Mouse (Mus musculus): ENCODE measurements around the gene Ccnd3. TPM values are rescaled to one million over a fixed set of nuclear protein-coding genes. Genes with fewer than 3 reads are reported as not detected.
"Not testable (repeated sequence)": the region's sequence is repeated elsewhere in the genome, so short reads cannot be mapped to it uniquely, and the experiment has no call there.

The Ccnd3 gene
- polyA plus RNA-seq, 1 experiment from 2014 or later, result 428 TPM

- Histone ChIP-seq H3K27ac (ENCODE audit: low read length) (peak overlapping the region; percentile 91), H3K36me3 (ENCODE audit: control insufficient read depth, insufficient read depth, low read length) (peaks cover 16% of the 10 kb centered on the region), H3K27me3 (ENCODE audit: control insufficient read depth, insufficient read depth, low read length) (no peaks in the 10 kb centered on the region), H3K9me3 (ENCODE audit: control insufficient read depth, low read depth, low read length) (no peaks in the 10 kb centered on the region), H3K4me1 (ENCODE audit: control insufficient read depth, insufficient read depth, low read length) (peaks cover 18% of the 10 kb centered on the region), H3K9ac (replicated peaks; ENCODE audit: low read depth, low read length) (no peak overlapping the region), H3K4me3 (ENCODE audit: low read depth, low read length) (no peak overlapping the region), H3K4me2 (replicated peaks; ENCODE audit: low read depth, low read length) (no peak overlapping the region)
- WGBS, result 6% methylated on average over 3 of the region's 3 CpGs
- no peak for ATAC-seq (ENCODE audit: insufficient number of reproducible peaks, insufficient read depth, low FRiP score, low read depth)
Observed at GRCm38 (mm10) chr17:47484993-47485392, 19.9 kb upstream of the Ccnd3 start.

DNA sequence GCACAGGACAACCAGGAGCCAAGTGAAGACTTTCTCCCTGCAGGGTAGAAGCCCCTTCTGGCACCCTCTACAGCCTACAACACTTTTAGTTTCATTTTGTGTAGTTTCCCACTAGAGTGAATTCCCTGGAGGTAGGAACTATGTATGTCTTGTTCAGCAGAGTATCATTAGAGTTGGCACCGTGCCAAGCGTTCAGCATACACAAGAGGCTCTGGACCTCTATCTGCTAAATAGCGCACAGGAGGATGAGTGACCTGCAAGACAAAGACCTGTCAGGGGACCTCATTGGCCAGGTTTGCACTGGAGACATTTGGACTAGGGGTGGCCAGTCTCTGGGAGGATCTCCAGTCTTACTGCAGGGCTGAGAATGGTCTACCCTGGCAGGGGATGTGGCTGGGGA is 19.1 kb upstream of the Ccnd3 start:
- H3K36me3 ChIP-seq (ENCODE audit: control insufficient read depth, insufficient read depth, low read length), result peaks cover 24% of the 10 kb centered on the region
- no peak overlapping the region for H3K9ac ChIP-seq (replicated peaks; ENCODE audit: low read depth, low read length)
- H3K27me3 ChIP-seq (ENCODE audit: control insufficient read depth, insufficient read depth, low read length), result no peaks in the 10 kb centered on the region
- 73% methylated on average over 3 of the region's 3 CpGs for WGBS
- H3K4me2 ChIP-seq (replicated peaks; ENCODE audit: low read depth, low read length), result no peak overlapping the region
- no peaks in the 10 kb centered on the region for H3K9me3 ChIP-seq (ENCODE audit: control insufficient read depth, low read depth, low read length)
- no peak overlapping the region for H3K4me3 ChIP-seq (ENCODE audit: low read depth, low read length)
- H3K27ac ChIP-seq (ENCODE audit: low read length), result peak overlapping the region; percentile 91; the same call in 1 of the 2 replicates
- H3K4me1 ChIP-seq (ENCODE audit: control insufficient read depth, insufficient read depth, low read length), result peaks cover 18% of the 10 kb centered on the region
- ATAC-seq (ENCODE audit: insufficient number of reproducible peaks, insufficient read depth, low FRiP score, low read depth), result no peak

DNA sequence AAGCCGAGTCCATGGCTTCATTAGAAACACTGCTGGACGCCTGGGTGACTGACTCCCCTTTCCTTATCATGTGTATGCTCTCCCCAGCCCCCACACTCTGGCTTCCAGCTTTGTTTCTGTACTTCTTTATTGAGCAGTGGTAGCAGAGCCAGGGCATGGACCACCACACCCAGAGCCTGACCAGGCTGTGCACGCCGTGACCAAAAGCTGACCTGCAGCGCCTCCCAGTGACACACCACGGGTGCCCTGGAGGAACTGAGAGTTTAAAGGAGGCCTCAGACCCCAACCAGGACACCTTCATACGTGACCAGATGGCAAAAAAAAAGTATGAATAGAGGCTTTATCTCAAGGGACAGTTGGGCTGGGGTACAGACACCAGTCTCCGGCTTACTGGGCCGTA is 14.1 kb upstream of the Ccnd3 start:
- no peak overlapping the region for H3K27ac ChIP-seq (ENCODE audit: low read length)
- H3K4me2 ChIP-seq (replicated peaks; ENCODE audit: low read depth, low read length), result no peak overlapping the region
- no peak overlapping the region for H3K9ac ChIP-seq (replicated peaks; ENCODE audit: low read depth, low read length)
- no peaks in the 10 kb centered on the region for H3K9me3 ChIP-seq (ENCODE audit: control insufficient read depth, low read depth, low read length)
- no peaks in the 10 kb centered on the region for H3K27me3 ChIP-seq (ENCODE audit: control insufficient read depth, insufficient read depth, low read length)
- H3K36me3 ChIP-seq (ENCODE audit: control insufficient read depth, insufficient read depth, low read length), result peaks cover 72% of the 10 kb centered on the region
- no peak for ATAC-seq (ENCODE audit: insufficient number of reproducible peaks, insufficient read depth, low FRiP score, low read depth)
- WGBS, result 77% methylated on average over 9 of the region's 9 CpGs
- peaks cover 5% of the 10 kb centered on the region for H3K4me1 ChIP-seq (ENCODE audit: control insufficient read depth, insufficient read depth, low read length)
- H3K4me3 ChIP-seq (ENCODE audit: low read depth, low read length), result no peak overlapping the region

DNA sequence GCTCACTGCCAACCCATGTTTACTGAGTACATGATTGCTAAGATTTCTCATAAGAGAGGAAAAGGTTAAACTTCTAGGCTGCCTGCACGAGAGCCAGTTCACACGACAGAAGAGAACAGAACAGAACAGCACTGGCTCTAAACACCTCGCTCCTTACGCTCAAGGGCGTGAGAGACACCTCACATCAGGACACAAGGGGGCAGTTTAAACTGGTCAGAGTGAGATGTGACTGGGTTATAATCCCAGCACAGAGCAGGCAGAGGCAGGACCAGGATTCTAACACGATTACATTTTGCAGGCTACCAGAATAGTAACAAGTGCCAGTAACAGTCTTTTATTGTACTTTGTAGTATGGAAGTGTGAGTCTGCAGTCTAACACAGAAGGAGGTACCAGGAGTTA is 12.1 kb upstream of the Ccnd3 start:
- Histone ChIP-seq H3K27me3 (ENCODE audit: control insufficient read depth, insufficient read depth, low read length) (no peaks in the 10 kb centered on the region), H3K4me2 (replicated peaks; ENCODE audit: low read depth, low read length) (no peak overlapping the region), H3K9me3 (ENCODE audit: control insufficient read depth, low read depth, low read length) (no peaks in the 10 kb centered on the region), H3K27ac (ENCODE audit: low read length) (no peak overlapping the region), H3K4me3 (ENCODE audit: low read depth, low read length) (no peak overlapping the region), H3K36me3 (ENCODE audit: control insufficient read depth, insufficient read depth, low read length) (peaks cover 86% of the 10 kb centered on the region), H3K4me1 (ENCODE audit: control insufficient read depth, insufficient read depth, low read length) (no peaks in the 10 kb centered on the region), H3K9ac (replicated peaks; ENCODE audit: low read depth, low read length) (no peak overlapping the region)
- 79% methylated on average over 6 of the region's 6 CpGs for WGBS
- no peak for ATAC-seq (ENCODE audit: insufficient number of reproducible peaks, insufficient read depth, low FRiP score, low read depth)

- 89% methylated on average over 6 of the region's 6 CpGs for WGBS
- peaks cover 89% of the 10 kb centered on the region for H3K36me3 ChIP-seq (ENCODE audit: control insufficient read depth, insufficient read depth, low read length)
- H3K4me2 ChIP-seq (replicated peaks; ENCODE audit: low read depth, low read length), result no peak overlapping the region
- no peaks in the 10 kb centered on the region for H3K4me1 ChIP-seq (ENCODE audit: control insufficient read depth, insufficient read depth, low read length)
- no peak for ATAC-seq (ENCODE audit: insufficient number of reproducible peaks, insufficient read depth, low FRiP score, low read depth)
- H3K9ac ChIP-seq (replicated peaks; ENCODE audit: low read depth, low read length), result no peak overlapping the region
- no peak overlapping the region for H3K27ac ChIP-seq (ENCODE audit: low read length)
- H3K9me3 ChIP-seq (ENCODE audit: control insufficient read depth, low read depth, low read length), result no peaks in the 10 kb centered on the region
- no peaks in the 10 kb centered on the region for H3K27me3 ChIP-seq (ENCODE audit: control insufficient read depth, insufficient read depth, low read length)
- no peak overlapping the region for H3K4me3 ChIP-seq (ENCODE audit: low read depth, low read length)
Observed at GRCm38 (mm10) chr17:47493653-47494052, 11.2 kb upstream of the Ccnd3 start.

DNA sequence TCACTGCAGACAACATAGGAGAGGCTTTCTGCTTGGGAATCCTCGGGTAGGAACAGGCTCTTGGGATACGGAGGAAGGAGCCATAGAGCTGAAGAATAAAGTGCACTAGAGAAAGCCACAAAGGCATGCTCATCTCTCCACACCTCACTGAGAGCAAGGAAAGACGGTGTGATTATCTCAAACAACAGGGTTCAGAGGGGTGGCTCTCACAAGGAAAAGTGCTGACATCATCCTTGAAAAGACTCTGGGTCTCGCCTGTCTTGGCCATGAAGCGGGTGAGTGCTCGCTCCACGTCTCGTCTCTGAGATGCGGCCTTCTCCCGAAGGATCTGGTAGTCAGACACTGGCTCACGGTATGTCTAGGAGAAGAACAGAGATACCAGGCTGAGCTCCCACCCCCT is 10.7 kb upstream of the Ccnd3 start:
- no peak overlapping the region for H3K4me3 ChIP-seq (ENCODE audit: low read depth, low read length)
- H3K4me1 ChIP-seq (ENCODE audit: control insufficient read depth, insufficient read depth, low read length), result no peaks in the 10 kb centered on the region
- no peaks in the 10 kb centered on the region for H3K9me3 ChIP-seq (ENCODE audit: control insufficient read depth, low read depth, low read length)
- peaks cover 88% of the 10 kb centered on the region for H3K36me3 ChIP-seq (ENCODE audit: control insufficient read depth, insufficient read depth, low read length)
- H3K9ac ChIP-seq (replicated peaks; ENCODE audit: low read depth, low read length), result no peak overlapping the region
- no peak for ATAC-seq (ENCODE audit: insufficient number of reproducible peaks, insufficient read depth, low FRiP score, low read depth)
- no peaks in the 10 kb centered on the region for H3K27me3 ChIP-seq (ENCODE audit: control insufficient read depth, insufficient read depth, low read length)
- WGBS, result 87% methylated on average over 11 of the region's 11 CpGs
- no peak overlapping the region for H3K4me2 ChIP-seq (replicated peaks; ENCODE audit: low read depth, low read length)
- H3K27ac ChIP-seq (ENCODE audit: low read length), result no peak overlapping the region

- peak overlapping the region; percentile 77 for H3K4me2 ChIP-seq (replicated peaks; ENCODE audit: low read depth, low read length)
- H3K36me3 ChIP-seq (ENCODE audit: control insufficient read depth, insufficient read depth, low read length), result peaks cover 27% of the 10 kb centered on the region
- H3K4me1 ChIP-seq (ENCODE audit: control insufficient read depth, insufficient read depth, low read length), result peaks cover 22% of the 10 kb centered on the region
- no peaks in the 10 kb centered on the region for H3K9me3 ChIP-seq (ENCODE audit: control insufficient read depth, low read depth, low read length)
- no peak overlapping the region for H3K9ac ChIP-seq (replicated peaks; ENCODE audit: low read depth, low read length)
- 5% methylated on average over 11 of the region's 11 CpGs for WGBS
- peak overlapping the region; percentile 49 for H3K4me3 ChIP-seq (ENCODE audit: low read depth, low read length)
- no peak overlapping the region for H3K27ac ChIP-seq (ENCODE audit: low read length)
- H3K27me3 ChIP-seq (ENCODE audit: control insufficient read depth, insufficient read depth, low read length), result no peaks in the 10 kb centered on the region
- no peak for ATAC-seq (ENCODE audit: insufficient number of reproducible peaks, insufficient read depth, low FRiP score, low read depth)
Observed at GRCm38 (mm10) chr17:47501531-47501930, 3.3 kb upstream of the Ccnd3 start.

GRCm38 (mm10) chr17:47501946-47502706 is 2.7 kb upstream of the Ccnd3 start, which contains the start of gene Taf8:
Gene Taf8 (minus strand): TSS chr17:47502292.
- peak; percentile 91 for ATAC-seq (ENCODE audit: insufficient number of reproducible peaks, insufficient read depth, low FRiP score, low read depth)
- WGBS, result 2% methylated on average over 40 of the region's 40 CpGs
- peak within 1 kb of the TSS; percentile 39 for H3K9ac ChIP-seq (replicated peaks; ENCODE audit: low read depth, low read length)

DNA sequence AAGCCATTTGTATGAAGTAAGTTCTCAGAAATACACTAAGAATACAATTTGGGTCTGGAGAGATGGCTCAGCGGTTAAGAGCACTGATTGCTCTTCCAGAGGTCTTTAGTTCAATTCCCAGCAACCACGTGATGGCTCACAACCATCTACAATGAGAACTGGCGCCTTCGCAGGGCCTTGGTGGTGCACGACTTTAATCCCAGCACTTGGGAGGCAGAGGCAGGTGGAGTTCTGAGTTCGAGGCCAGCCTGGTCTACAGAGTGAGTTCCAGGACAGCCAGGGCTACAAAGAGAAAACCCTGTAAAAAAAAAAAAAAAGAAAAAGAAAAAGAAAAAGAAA is 2.2 kb upstream of the Ccnd3 start:
- WGBS, result 77% methylated on average over 6 of the region's 6 CpGs
- Histone ChIP-seq H3K4me1 (ENCODE audit: control insufficient read depth, insufficient read depth, low read length) (peaks cover 27% of the 10 kb centered on the region), H3K27ac (ENCODE audit: low read length) (peak overlapping the region; percentile 13; the same call in 1 of the 2 replicates), H3K36me3 (ENCODE audit: control insufficient read depth, insufficient read depth, low read length) (peaks cover 20% of the 10 kb centered on the region)
- ATAC-seq (ENCODE audit: insufficient number of reproducible peaks, insufficient read depth, low FRiP score, low read depth); H3K4me3 ChIP-seq (ENCODE audit: low read depth, low read length); H3K9ac ChIP-seq (replicated peaks; ENCODE audit: low read depth, low read length); H3K9me3 ChIP-seq (ENCODE audit: control insufficient read depth, low read depth, low read length); H3K27me3 ChIP-seq (ENCODE audit: control insufficient read depth, insufficient read depth, low read length); H3K4me2 ChIP-seq (replicated peaks; ENCODE audit: low read depth, low read length): not testable (repeated sequence)

More at GRCm38 (mm10) chr17:47501946-47502706, 2.7 kb upstream of the Ccnd3 start, which contains the start of gene Taf8:
- no peaks in the 10 kb centered on the region for H3K27me3 ChIP-seq (ENCODE audit: control insufficient read depth, insufficient read depth, low read length)
- peak within 1 kb of the TSS; percentile 57; the same call in 1 of the 2 replicates for H3K27ac ChIP-seq (ENCODE audit: low read length)
- peak within 1 kb of the TSS; percentile 49 for H3K4me3 ChIP-seq (ENCODE audit: low read depth, low read length)
- peaks cover 23% of the 10 kb centered on the region for H3K36me3 ChIP-seq (ENCODE audit: control insufficient read depth, insufficient read depth, low read length)
- H3K9me3 ChIP-seq (ENCODE audit: control insufficient read depth, low read depth, low read length), result no peaks in the 10 kb centered on the region
- peak within 1 kb of the TSS; percentile 77 for H3K4me2 ChIP-seq (replicated peaks; ENCODE audit: low read depth, low read length)
- peaks cover 22% of the 10 kb centered on the region for H3K4me1 ChIP-seq (ENCODE audit: control insufficient read depth, insufficient read depth, low read length)

All from stomach, embryonic 14.5 days (tissue).